Mouse (Mus musculus) kidney, adult 18-20 months (tissue): ENCODE measurements at regions not wholly inside any gene's neighbourhood (a gene's known extent, or its start where the extent isn't known, plus 50 kb on each side); places are given as distances from the start of the nearest gene placed in this dataset.

Experiments
- DNase-seq: peaks from one replicate; pipeline ENCODE4 v3.0.0; 2021

GRCm38 (mm10) chr13:107688972-107689371, 355.3 kb upstream of the Smim15 start:
- DNase-seq, result no peak

- DNase-seq, result no peak
Measured at GRCm38 (mm10) chr13:107685231-107685630, 359.0 kb upstream of the Smim15 start.

DNA sequence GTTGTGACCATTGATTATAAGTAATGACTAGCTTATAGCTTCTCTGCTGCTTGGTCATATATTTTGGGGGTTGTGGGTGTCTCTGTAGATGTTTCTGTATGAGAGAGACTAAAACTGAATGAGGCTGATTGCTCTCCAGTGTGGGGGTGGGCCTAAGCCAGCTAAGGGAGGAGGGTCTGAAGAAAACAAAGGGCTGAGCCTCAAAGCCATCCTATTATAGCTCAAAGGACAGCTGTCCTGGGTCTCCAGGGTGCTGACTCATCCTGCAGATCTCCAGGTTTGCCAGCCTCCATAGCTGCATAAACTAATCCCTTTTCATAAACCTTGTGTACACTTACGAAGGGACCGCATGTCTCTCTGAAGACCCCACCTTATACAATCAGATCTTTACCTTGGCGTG, 360.3 kb upstream of the Smim15 start:
- no peak for DNase-seq

GRCm38 (mm10) chr13:107681719-107682118, 362.5 kb upstream of the Smim15 start:
- no peak for DNase-seq

GRCm38 (mm10) chr13:107678860-107679259, 365.4 kb upstream of the Smim15 start:
- DNase-seq, result no peak

DNA sequence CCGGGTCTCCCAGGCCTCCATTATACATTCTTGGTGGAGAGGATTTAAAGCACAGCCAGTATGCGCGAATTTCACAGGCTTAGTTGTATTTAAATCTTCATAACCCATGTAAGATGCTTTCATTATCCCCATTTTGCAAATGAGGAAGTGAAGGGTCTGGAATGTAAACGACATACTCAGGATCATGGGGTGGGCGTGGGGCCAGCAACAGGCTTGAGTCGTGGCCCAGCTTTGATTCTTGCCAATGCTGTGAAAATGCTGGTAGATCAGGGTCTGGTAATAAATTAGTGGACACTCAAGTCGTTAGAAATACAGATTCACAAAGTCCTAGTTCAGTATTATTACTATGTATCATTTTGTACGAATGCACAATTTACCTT, 367.2 kb upstream of the Smim15 start:
- DNase-seq, result no peak

DNA sequence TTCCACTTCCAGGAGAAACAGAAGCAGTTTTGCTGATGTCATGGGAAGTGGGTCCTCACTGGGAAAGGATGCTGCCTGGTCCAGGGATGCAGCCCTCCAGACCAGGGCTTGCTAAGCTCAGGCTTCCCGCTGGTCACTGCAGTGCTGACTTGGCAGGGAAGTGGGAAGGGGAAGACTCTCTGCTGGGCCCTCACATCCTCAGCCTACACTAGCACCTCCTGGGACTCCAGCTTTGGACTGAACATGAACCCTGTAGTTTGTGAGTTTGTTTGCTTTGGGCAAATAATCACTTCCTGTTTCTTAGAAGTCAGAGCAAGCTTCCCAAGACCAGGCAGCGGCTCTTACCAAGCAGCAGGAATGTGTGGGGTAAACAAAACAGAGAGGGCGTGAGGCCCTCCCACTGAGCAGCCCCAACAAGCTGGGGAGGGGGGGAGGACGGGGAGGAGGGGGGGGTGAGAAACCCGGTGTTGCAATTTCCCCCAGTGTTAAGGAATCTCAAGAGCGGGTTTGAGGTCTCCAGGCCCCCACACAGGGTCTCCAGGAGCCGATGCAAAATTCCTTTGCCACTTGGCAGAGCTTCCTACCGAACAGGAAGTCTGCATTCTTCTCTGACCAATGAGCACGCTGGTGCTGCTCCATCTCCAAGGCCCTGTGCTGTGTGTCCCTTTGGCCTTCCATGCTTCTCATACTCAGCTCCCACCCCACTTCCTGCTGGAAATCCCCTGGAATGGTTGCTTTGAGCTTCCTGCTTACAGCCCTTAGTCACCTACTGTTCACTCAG, 367.7 kb upstream of the Smim15 start:
- peak; percentile 51 for DNase-seq

GRCm38 (mm10) chr13:107672166-107672565, 372.1 kb upstream of the Smim15 start:
- no peak for DNase-seq

- no peak for DNase-seq
Measured at GRCm38 (mm10) chr13:107668509-107668908, 375.7 kb upstream of the Smim15 start.

DNA sequence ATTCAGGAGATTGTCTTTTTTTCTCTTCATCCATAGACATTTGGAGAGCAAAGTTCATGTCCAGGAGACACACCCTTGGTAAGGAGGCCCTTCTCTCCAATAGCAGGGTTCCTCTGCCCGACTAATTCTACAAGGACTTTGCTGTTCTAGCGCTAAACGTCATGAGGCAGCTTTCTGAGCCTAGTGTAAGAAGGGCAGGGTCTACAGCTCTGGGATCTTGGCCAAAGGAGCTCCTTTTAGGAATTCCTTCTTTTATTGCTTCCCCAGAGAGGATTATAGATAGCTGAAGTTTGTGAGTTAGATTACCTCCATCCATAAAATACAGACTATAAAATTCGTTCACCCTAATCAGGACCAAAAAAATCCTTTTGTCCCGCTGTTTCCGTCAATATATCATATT, 378.5 kb upstream of the Smim15 start:
- DNase-seq, result no peak

DNA sequence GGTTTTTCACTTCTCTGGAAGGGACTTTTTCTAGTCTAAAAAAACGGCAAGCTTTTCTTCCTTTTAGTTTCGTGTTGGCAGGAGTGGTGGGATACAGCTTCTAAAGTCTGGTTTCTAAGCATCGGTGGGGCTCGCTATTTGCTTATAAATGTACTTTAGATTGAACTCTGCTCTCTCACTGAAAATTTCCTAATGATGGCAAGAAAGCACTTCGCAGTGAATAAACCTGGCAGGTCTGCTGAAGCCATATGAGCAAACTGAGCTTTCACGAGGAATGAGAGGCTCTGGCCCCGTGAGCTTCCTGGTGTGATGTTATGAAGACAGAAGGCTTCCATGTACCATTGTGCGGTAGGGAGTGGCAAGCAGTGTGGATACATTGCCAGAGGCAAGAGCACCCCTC, 380.0 kb upstream of the Smim15 start:
- DNase-seq, result no peak

- DNase-seq, result no peak
Measured at GRCm38 (mm10) chr13:107663745-107664144, 380.5 kb upstream of the Smim15 start.

DNA sequence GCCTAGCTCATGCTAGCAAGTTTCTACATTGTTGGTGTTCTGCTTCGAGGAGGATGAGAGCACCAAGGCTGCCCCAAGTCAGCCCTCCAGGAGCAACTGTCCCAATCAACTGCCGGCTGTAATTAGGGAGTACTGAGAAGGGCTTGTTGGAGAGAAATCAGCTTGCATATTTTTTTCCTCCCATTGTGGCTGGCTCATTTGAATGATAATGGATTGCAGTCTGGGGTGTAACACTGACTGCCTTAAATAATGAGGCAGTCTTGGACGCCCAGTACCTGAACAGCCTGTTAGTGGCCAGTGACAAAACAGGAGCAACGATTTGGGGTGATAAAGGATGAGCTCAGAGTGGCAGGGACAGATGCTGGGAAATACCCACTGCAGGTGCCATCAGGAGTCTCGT, 382.8 kb upstream of the Smim15 start:
- DNase-seq, result no peak

GRCm38 (mm10) chr13:107645865-107646645, 398.2 kb upstream of the Smim15 start:
- DNase-seq, result peak; percentile 60

DNA sequence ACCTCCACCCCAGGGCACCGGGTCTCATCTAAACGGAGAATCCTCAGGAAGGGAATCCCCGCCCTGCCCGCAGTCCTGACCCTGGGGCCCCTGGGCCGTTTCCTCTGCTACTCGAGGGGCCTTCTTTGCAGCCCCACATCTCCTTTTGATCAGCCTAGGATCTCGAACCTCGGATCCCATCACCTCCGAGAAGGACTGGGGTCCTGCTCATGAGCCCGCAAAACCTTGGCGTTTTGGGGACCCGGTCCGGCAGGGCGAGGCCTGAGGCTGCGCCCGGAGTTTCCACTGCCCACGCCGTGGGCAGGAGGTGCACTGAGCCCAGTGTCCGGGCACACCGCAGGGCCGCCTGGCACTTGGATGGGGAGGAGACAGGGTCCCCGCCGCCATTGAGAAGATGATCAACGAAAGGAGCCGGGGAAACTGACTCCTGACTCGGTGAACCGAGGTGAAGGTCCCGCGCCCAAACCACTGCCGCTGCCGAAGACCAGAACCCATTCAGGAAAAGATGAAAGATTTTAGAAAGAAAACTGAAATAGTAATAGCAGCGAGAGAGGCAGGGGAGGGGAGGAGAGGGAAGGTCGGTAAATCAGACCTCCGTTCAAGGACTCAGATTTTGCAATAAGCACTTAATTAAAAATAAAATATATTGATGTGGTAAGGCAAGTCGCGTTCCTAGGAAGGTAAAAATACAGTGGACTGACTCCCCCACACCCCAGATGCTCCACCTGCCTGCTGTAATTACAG, 399.0 kb upstream of the Smim15 start:
- no peak for DNase-seq

GRCm38 (mm10) chr13:107644705-107645104, 399.5 kb upstream of the Smim15 start:
- DNase-seq, result no peak

DNA sequence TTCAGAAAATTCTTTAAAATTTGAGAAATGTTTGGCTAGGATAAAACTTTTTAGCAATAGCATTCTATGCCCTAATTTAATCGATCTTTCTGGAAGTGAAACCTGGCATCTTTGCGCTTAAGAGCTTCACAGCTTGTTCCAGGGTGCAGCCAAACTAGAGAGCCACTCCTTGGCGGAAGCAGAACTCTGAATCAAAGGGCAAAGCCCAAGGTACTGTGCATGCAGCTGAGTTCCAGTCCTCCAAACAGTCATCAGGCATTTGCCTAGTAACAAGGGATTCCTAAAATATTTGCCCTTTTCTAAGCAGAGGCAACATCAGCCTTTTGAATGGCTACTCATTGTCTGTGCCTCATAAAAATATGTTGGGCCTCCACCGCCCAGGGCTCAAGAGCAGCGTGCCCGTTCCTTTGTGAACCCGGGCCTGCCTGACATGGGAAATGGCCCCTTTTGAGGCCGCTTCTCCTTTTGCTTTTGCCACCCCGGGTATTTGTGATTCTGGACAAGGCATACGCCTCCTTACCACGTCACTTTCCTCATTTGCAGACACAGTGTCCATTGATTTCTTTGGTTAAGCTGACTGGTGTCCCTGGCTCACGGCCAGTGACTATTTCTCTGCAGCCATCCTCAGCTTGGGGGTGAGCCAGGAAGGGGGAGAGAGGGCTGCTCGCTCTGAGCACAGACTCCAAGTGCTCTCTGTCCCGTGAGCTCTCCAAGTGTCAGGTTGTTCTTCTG, 402.2 kb upstream of the Smim15 start:
- peak; percentile 39 for DNase-seq

GRCm38 (mm10) chr13:107639620-107640019, 404.6 kb upstream of the Smim15 start:
- DNase-seq, result peak; percentile 10

DNA sequence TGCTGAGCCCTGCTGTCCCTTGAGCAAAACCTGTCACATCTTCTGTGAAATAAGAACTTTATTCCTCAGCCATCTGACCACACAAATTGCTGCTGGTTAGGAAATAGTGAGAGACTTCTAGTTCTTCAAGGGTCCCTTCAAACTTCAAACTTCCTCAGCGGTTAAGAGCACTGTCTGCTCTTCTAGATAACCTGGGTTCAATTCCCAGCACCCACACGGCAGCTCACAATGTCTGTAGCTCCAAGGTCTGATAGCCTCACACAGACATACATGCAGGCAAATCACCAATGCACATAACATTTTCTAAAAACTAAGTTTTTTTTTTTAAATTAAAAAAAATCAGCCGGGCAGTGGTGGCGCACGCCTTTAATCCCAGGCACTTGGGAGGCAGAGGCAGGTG, 407.0 kb upstream of the Smim15 start:
- DNase-seq, result no peak

DNA sequence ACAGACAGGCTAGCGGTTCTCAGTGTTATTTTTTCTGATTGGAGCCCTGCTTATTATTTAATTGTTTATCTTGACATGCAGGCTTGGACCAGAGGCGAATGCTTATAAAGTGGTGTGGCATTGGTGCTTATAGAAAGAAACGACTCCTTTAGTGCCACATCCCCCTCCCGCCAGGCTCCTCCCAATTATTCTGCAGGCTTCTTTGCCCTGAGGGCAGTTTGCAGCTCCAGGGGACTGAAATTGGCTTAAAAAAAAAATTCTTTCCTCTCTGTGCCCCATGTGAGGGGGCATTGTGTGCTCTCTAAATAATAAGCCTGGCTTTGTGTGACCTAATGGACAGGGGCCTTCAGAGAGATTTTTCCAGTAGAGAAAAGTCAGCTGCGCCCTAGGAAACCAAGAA, 409.1 kb upstream of the Smim15 start:
- no peak for DNase-seq

GRCm38 (mm10) chr13:107627073-107627472, 417.2 kb upstream of the Smim15 start:
- no peak for DNase-seq

GRCm38 (mm10) chr13:107626670-107627069, 417.6 kb upstream of the Smim15 start:
- DNase-seq, result no peak

DNA sequence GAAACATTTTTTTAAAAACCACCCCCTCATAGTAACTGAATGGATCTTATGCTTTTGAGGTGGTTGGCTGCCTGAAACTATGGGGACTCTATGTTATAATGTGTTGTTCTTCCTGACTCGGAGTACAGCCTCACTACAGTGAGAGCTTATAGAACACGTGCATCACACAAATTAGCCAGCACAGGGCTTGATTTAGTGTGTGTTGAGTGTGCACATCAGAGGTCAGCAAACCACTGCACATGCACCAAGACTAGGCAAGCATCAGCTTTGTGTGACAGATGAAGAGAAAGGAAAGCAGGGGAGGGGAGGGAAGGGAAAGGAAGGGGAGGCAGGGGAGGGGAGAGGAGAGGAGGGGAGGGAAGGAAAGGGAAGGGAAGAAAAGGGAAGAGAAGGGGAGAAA, 422.9 kb upstream of the Smim15 start:
- DNase-seq, result no peak
